Mouse (Mus musculus): ENCODE data around the gene Klhdc8b. TPM values are rescaled to one million over a fixed set of nuclear protein-coding genes. Genes with fewer than 3 reads are reported as not detected.

Klhdc8b gene
- polyA plus RNA-seq, 1 experiment from 2014 or later: 103 TPM

- H3K27ac ChIP-seq (ENCODE audit: low read length): peak overlapping the region; percentile 19
- WGBS: 67% methylated on average over 16 of the region's 16 CpGs
- H3K9ac ChIP-seq (ENCODE audit: low read length): peak overlapping the region; percentile 92
- peaks cover 64% of the 10 kb centered on the region for H3K36me3 ChIP-seq (ENCODE audit: control insufficient read depth, insufficient read depth)
- peaks cover 17% of the 10 kb centered on the region for H3K4me1 ChIP-seq (ENCODE audit: control insufficient read depth, insufficient read depth, low read length)
- H3K4me3 ChIP-seq (ENCODE audit: low read length): peak overlapping the region; percentile 80
- H3K27me3 ChIP-seq (ENCODE audit: control insufficient read depth, insufficient read depth, low read length): no peaks in the 10 kb centered on the region
- ATAC-seq (replicated peaks; ENCODE audit: extremely low read depth, insufficient read depth, low FRiP score): no peak
- no peaks in the 10 kb centered on the region for H3K9me3 ChIP-seq (replicated peaks; ENCODE audit: control insufficient read depth, low read length)
- H3K4me2 ChIP-seq (ENCODE audit: low read depth, low read length): peak overlapping the region; percentile 95
These were observed 30.8 kb upstream of the Klhdc8b start for GRCm38 (mm10) chr9:108492043-108492750.

- H3K27me3 ChIP-seq (ENCODE audit: control insufficient read depth, insufficient read depth, low read length): no peaks in the 10 kb centered on the region
- WGBS: 3% methylated on average over 12 of the region's 12 CpGs
- H3K4me1 ChIP-seq (ENCODE audit: control insufficient read depth, insufficient read depth, low read length): peaks cover 17% of the 10 kb centered on the region
- H3K27ac ChIP-seq (ENCODE audit: low read length): peak overlapping the region; percentile 97
- ATAC-seq (replicated peaks; ENCODE audit: extremely low read depth, insufficient read depth, low FRiP score): 0 out of 2 replicates have a peak, but pooled peaks have one; percentile 5
- peak overlapping the region; percentile 92 for H3K9ac ChIP-seq (ENCODE audit: low read length)
- H3K9me3 ChIP-seq (replicated peaks; ENCODE audit: control insufficient read depth, low read length): no peaks in the 10 kb centered on the region
- H3K36me3 ChIP-seq (ENCODE audit: control insufficient read depth, insufficient read depth): peaks cover 65% of the 10 kb centered on the region
- peak overlapping the region; percentile 95 for H3K4me2 ChIP-seq (ENCODE audit: low read depth, low read length)
- peak overlapping the region; percentile 80 for H3K4me3 ChIP-seq (ENCODE audit: low read length)
These were observed 29.9 kb upstream of the Klhdc8b start for GRCm38 (mm10) chr9:108491286-108491580.

GRCm38 (mm10) chr9:108490559-108491285 lies 29.3 kb upstream of the Klhdc8b start, which contains the start of gene Usp19:
TSS of gene Usp19 (plus strand) at chr9:108490602.
- Histone ChIP-seq H3K9ac (ENCODE audit: low read length) (peak within 1 kb of the TSS; percentile 92), H3K4me1 (ENCODE audit: control insufficient read depth, insufficient read depth, low read length) (peaks cover 17% of the 10 kb centered on the region), H3K4me3 (ENCODE audit: low read length) (peak within 1 kb of the TSS; percentile 80), H3K27ac (ENCODE audit: low read length) (peak within 1 kb of the TSS; percentile 97), H3K4me2 (ENCODE audit: low read depth, low read length) (peak within 1 kb of the TSS; percentile 95), H3K36me3 (ENCODE audit: control insufficient read depth, insufficient read depth) (peaks cover 65% of the 10 kb centered on the region), H3K9me3 (replicated peaks; ENCODE audit: control insufficient read depth, low read length) (no peaks in the 10 kb centered on the region), H3K27me3 (ENCODE audit: control insufficient read depth, insufficient read depth, low read length) (no peaks in the 10 kb centered on the region)
- peak; percentile 94 for ATAC-seq (replicated peaks; ENCODE audit: extremely low read depth, insufficient read depth, low FRiP score)
- WGBS: under 1% methylated on average over 69 of the region's 69 CpGs

- Histone ChIP-seq H3K9me3 (replicated peaks; ENCODE audit: control insufficient read depth, low read length) (no peaks in the 10 kb centered on the region), H3K27ac (ENCODE audit: low read length) (peak overlapping the region; percentile 97), H3K36me3 (ENCODE audit: control insufficient read depth, insufficient read depth) (peaks cover 66% of the 10 kb centered on the region), H3K4me3 (ENCODE audit: low read length) (peak overlapping the region; percentile 80), H3K27me3 (ENCODE audit: control insufficient read depth, insufficient read depth, low read length) (no peaks in the 10 kb centered on the region), H3K4me1 (ENCODE audit: control insufficient read depth, insufficient read depth, low read length) (peaks cover 17% of the 10 kb centered on the region), H3K9ac (ENCODE audit: low read length) (peak overlapping the region; percentile 92), H3K4me2 (ENCODE audit: low read depth, low read length) (peak overlapping the region; percentile 95)
- no peak; the same call in 1 of the 2 replicates for ATAC-seq (replicated peaks; ENCODE audit: extremely low read depth, insufficient read depth, low FRiP score)
- 66% methylated on average over 26 of the region's 26 CpGs for WGBS
These were observed 28.5 kb upstream of the Klhdc8b start for GRCm38 (mm10) chr9:108489702-108490558.

- no peaks in the 10 kb centered on the region for H3K27me3 ChIP-seq (ENCODE audit: control insufficient read depth, insufficient read depth, low read length)
- no peak overlapping the region for H3K27ac ChIP-seq (ENCODE audit: low read length)
- H3K36me3 ChIP-seq (ENCODE audit: control insufficient read depth, insufficient read depth): peaks cover 63% of the 10 kb centered on the region
- no peak overlapping the region for H3K9ac ChIP-seq (ENCODE audit: low read length)
- no peak overlapping the region for H3K4me3 ChIP-seq (ENCODE audit: low read length)
- H3K4me2 ChIP-seq (ENCODE audit: low read depth, low read length): no peak overlapping the region
- 97% methylated on average over 20 of the region's 20 CpGs for WGBS
- no peaks in the 10 kb centered on the region for H3K9me3 ChIP-seq (replicated peaks; ENCODE audit: control insufficient read depth, low read length)
- H3K4me1 ChIP-seq (ENCODE audit: control insufficient read depth, insufficient read depth, low read length): peaks cover 17% of the 10 kb centered on the region
- no peak for ATAC-seq (replicated peaks; ENCODE audit: extremely low read depth, insufficient read depth, low FRiP score)
These were observed 27.8 kb upstream of the Klhdc8b start for GRCm38 (mm10) chr9:108489215-108489614.

- Histone ChIP-seq H3K4me3 (ENCODE audit: low read length) (no peak overlapping the region), H3K36me3 (ENCODE audit: control insufficient read depth, insufficient read depth) (peaks cover 64% of the 10 kb centered on the region), H3K27ac (ENCODE audit: low read length) (no peak overlapping the region), H3K27me3 (ENCODE audit: control insufficient read depth, insufficient read depth, low read length) (no peaks in the 10 kb centered on the region), H3K9me3 (replicated peaks; ENCODE audit: control insufficient read depth, low read length) (no peaks in the 10 kb centered on the region), H3K4me2 (ENCODE audit: low read depth, low read length) (no peak overlapping the region), H3K4me1 (ENCODE audit: control insufficient read depth, insufficient read depth, low read length) (peaks cover 17% of the 10 kb centered on the region), H3K9ac (ENCODE audit: low read length) (no peak overlapping the region)
- no peak for ATAC-seq (replicated peaks; ENCODE audit: extremely low read depth, insufficient read depth, low FRiP score)
- WGBS: 93% methylated on average over 17 of the region's 17 CpGs
These were observed 27.0 kb upstream of the Klhdc8b start for GRCm38 (mm10) chr9:108488403-108488802.

- Histone ChIP-seq H3K4me3 (ENCODE audit: low read length) (no peak overlapping the region), H3K9me3 (replicated peaks; ENCODE audit: control insufficient read depth, low read length) (no peaks in the 10 kb centered on the region)
- 88% methylated on average over 8 of the region's 8 CpGs for WGBS
These were observed 25.7 kb upstream of the Klhdc8b start for GRCm38 (mm10) chr9:108486973-108487530.

GRCm38 (mm10) chr9:108485301-108485875 lies 24.0 kb upstream of the Klhdc8b start:
- no peak overlapping the region for H3K4me2 ChIP-seq (ENCODE audit: low read depth, low read length)
- H3K4me1 ChIP-seq (ENCODE audit: control insufficient read depth, insufficient read depth, low read length): peaks cover 24% of the 10 kb centered on the region
- H3K9me3 ChIP-seq (replicated peaks; ENCODE audit: control insufficient read depth, low read length): no peaks in the 10 kb centered on the region
- H3K27ac ChIP-seq (ENCODE audit: low read length): no peak overlapping the region
- H3K9ac ChIP-seq (ENCODE audit: low read length): no peak overlapping the region
- no peak overlapping the region for H3K4me3 ChIP-seq (ENCODE audit: low read length)
- no peaks in the 10 kb centered on the region for H3K27me3 ChIP-seq (ENCODE audit: control insufficient read depth, insufficient read depth, low read length)
- 90% methylated on average over 19 of the region's 19 CpGs for WGBS
- ATAC-seq (replicated peaks; ENCODE audit: extremely low read depth, insufficient read depth, low FRiP score): no peak
- H3K36me3 ChIP-seq (ENCODE audit: control insufficient read depth, insufficient read depth): peaks cover 74% of the 10 kb centered on the region

More at GRCm38 (mm10) chr9:108486973-108487530, 25.7 kb upstream of the Klhdc8b start:
- peaks cover 68% of the 10 kb centered on the region for H3K36me3 ChIP-seq (ENCODE audit: control insufficient read depth, insufficient read depth)
- no peak overlapping the region for H3K4me2 ChIP-seq (ENCODE audit: low read depth, low read length)
- H3K27me3 ChIP-seq (ENCODE audit: control insufficient read depth, insufficient read depth, low read length): no peaks in the 10 kb centered on the region
- H3K27ac ChIP-seq (ENCODE audit: low read length): no peak overlapping the region
- ATAC-seq (replicated peaks; ENCODE audit: extremely low read depth, insufficient read depth, low FRiP score): no peak
- H3K9ac ChIP-seq (ENCODE audit: low read length): no peak overlapping the region
- peaks cover 14% of the 10 kb centered on the region for H3K4me1 ChIP-seq (ENCODE audit: control insufficient read depth, insufficient read depth, low read length)

All from heart, embryonic 16.5 days (tissue).